Mouse (Mus musculus): ENCODE measurements around the gene Serpina9. TPM values are rescaled to one million over a fixed set of nuclear protein-coding genes. Genes with fewer than 3 reads are reported as not detected.

Serpina9 gene
- total and polyA plus RNA-seq, 3 experiments = 0.06 TPM; not detected in 2

DNA sequence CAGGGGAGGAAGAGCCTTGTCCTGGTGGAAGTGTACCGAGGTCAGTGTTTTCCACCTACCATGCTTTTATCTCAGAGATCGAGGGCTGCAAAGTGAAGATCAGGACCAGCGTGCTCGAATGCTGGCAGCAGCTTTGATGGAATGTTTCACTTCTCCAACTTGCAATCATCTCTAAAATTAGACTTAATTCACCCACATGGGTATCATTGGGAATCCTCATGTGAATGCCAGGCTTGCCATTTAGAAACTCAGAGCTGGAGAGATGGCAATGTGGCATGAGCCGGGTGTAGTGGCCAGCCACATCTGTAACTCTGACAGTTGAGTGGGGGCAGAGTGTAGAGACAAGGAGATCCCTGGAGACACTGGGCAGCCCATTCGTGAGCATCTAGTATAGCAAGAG, 46.6 kb upstream of the Serpina9 start:
- Histone ChIP-seq H3K27ac (ENCODE audit: control insufficient read depth, low read depth, low read length) (no peak overlapping the region), H3K36me3 (ENCODE audit: control insufficient read depth in 1 of 2, insufficient read depth in 2 of 2, low read length in 2 of 2) (no peaks in the 10 kb centered on the region), H3K79me2 (ENCODE audit: control insufficient read depth, insufficient read depth, low read length, poor library complexity) (no peaks in the 10 kb centered on the region), H3K27me3 (ENCODE audit: control insufficient read depth in 1 of 2, insufficient read depth in 2 of 2, low read length in 2 of 2) (no peaks in the 10 kb centered on the region), H3K9ac (ENCODE audit: control insufficient read depth, low read depth, low read length, poor library complexity, severe bottlenecking) (no peak overlapping the region), H3K9me3 (replicated peaks; ENCODE audit: insufficient read depth, low read length) (no peaks in the 10 kb centered on the region), H3K4me1 (ENCODE audit: control insufficient read depth in 1 of 2, insufficient read depth in 2 of 2, low read length in 2 of 2) (no peaks in the 10 kb centered on the region), H3K4me3 (ENCODE audit: control insufficient read depth in 1 of 2, insufficient read depth in 1 of 2, low read depth in 2 of 2, low read length in 2 of 2) (no peak overlapping the region)
- no peak for DNase-seq (ENCODE audit: low read depth, low spot score)
- no peak for TF ChIP-seq MAX (IDR thresholded peaks at IDR 0.05; ENCODE audit: low read length)
- TF ChIP-seq TAL1 (IDR thresholded peaks at IDR 0.05; ENCODE audit: low read length) = no peak
- no peak for TF ChIP-seq SIN3A (IDR thresholded peaks at IDR 0.05; ENCODE audit: low read length)
- no peak for TF ChIP-seq USF2 (IDR thresholded peaks at IDR 0.05; ENCODE audit: borderline replicate concordance in 1 of 2, insufficient read depth in 1 of 2, low read depth in 1 of 2, low read length in 2 of 2)
- no peak for TF ChIP-seq MXI1 (IDR thresholded peaks at IDR 0.05; ENCODE audit: low read depth, low read length)
- TF ChIP-seq MYC (IDR thresholded peaks at IDR 0.05; ENCODE audit: low read depth, low read length) = no peak

DNA sequence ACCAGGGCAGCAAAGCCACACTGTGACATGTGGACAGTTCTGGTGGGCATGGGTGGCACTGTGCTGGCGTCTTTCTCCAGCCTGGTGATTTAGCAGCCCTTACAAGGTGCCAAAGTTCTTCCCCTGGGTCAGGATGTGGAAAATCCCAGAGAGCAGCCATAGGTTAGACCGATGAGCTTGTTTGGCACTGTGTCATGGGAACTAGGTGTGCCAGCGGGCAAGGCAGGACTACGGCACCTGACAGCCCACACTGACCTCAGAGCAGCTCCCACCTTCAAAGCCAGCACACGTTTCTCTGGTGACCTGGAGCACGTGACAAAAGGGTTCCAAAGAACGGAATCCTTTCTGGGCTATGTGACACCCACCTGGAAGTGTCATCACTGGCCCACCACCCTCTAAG, 44.0 kb upstream of the Serpina9 start:
- no peaks in the 10 kb centered on the region; a peak in 1 of 4 replicates for H3K27me3 ChIP-seq (ENCODE audit: control insufficient read depth in 1 of 2, insufficient read depth in 2 of 2, low read length in 2 of 2)
- no peaks in the 10 kb centered on the region for H3K79me2 ChIP-seq (ENCODE audit: control insufficient read depth, insufficient read depth, low read length, poor library complexity)
- no peak overlapping the region for H3K9ac ChIP-seq (ENCODE audit: control insufficient read depth, low read depth, low read length, poor library complexity, severe bottlenecking)
- H3K4me1 ChIP-seq (ENCODE audit: control insufficient read depth in 1 of 2, insufficient read depth in 2 of 2, low read length in 2 of 2) = no peaks in the 10 kb centered on the region
- H3K4me3 ChIP-seq (ENCODE audit: control insufficient read depth in 1 of 2, insufficient read depth in 1 of 2, low read depth in 2 of 2, low read length in 2 of 2) = no peak overlapping the region
- no peaks in the 10 kb centered on the region for H3K9me3 ChIP-seq (replicated peaks; ENCODE audit: insufficient read depth, low read length)
- TF ChIP-seq KAT2A (conservative IDR thresholded peaks at IDR 0.05; ENCODE audit: low read depth, low read length) (no peak), POLR2A (IDR thresholded peaks at IDR 0.05; ENCODE audit: control insufficient read depth in 1 of 2, insufficient read depth in 1 of 2, low read depth in 1 of 2, low read length in 2 of 2, poor library complexity in 1 of 2) (no peak), ELF1 (IDR thresholded peaks at IDR 0.05; ENCODE audit: low read depth, low read length) (no peak), BHLHE40 (IDR thresholded peaks at IDR 0.05; ENCODE audit: borderline replicate concordance, low read depth, low read length) (no peak), MYB (IDR thresholded peaks at IDR 0.05; ENCODE audit: low read depth, low read length) (no peak), SIN3A (IDR thresholded peaks at IDR 0.05; ENCODE audit: low read length) (no peak), GABPA (IDR thresholded peaks at IDR 0.05; ENCODE audit: low read depth, low read length) (no peak), ZKSCAN1 (IDR thresholded peaks at IDR 0.05; ENCODE audit: low read depth, low read length) (no peak), HCFC1 (IDR thresholded peaks at IDR 0.05; ENCODE audit: low read depth, low read length) (no peak), CTCF (IDR thresholded peaks at IDR 0.05 in 2 of 3, conservative IDR thresholded peaks at IDR 0.05 in 1 of 3; ENCODE audit: control insufficient read depth in 1 of 3, insufficient read depth in 1 of 3, low read depth in 2 of 3, low read length in 3 of 3, poor library complexity in 1 of 3, severe bottlenecking in 1 of 3) (no peak), MXI1 (IDR thresholded peaks at IDR 0.05; ENCODE audit: low read depth, low read length) (no peak), GATA1 (IDR thresholded peaks at IDR 0.05; ENCODE audit: low read depth, low read length) (no peak), MAZ (IDR thresholded peaks at IDR 0.05; ENCODE audit: low read depth, low read length) (no peak), SMC3 (IDR thresholded peaks at IDR 0.05; ENCODE audit: low read depth, low read length) (no peak), CHD1 (IDR thresholded peaks at IDR 0.05; ENCODE audit: low read depth, low read length) (no peak), ETS1 (IDR thresholded peaks at IDR 0.05; ENCODE audit: low read depth, low read length) (no peak), MYC (IDR thresholded peaks at IDR 0.05; ENCODE audit: low read depth, low read length) (no peak)
- no peak overlapping the region for H3K27ac ChIP-seq (ENCODE audit: control insufficient read depth, low read depth, low read length)
- no peak for DNase-seq (ENCODE audit: low read depth, low spot score)
- H3K36me3 ChIP-seq (ENCODE audit: control insufficient read depth in 1 of 2, insufficient read depth in 2 of 2, low read length in 2 of 2) = no peaks in the 10 kb centered on the region
